Comparison of ENCODE assay signal across 25 mouse cellular contexts in the genomic region with DNA sequence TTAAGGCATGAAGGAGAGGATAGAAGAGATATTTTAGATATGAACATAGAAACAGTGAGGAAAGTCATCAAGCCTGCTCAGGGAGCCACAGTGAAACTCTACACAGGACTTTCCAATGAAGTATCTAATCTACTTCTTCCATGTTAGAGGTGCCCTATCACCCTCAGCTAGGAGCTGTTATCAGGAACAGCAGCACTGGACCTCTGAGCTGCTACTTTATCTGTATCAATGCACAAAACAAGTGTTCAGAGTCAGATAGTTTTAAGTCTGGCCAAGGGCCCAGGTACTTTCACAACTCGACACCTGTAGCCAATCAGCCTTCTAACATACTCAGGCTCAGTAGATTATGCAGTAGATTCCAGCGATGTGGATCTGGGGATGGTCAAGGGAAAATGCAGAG.
"Had no signal": no experiment of that assay in that cellular context is flagged by ENCODE, and none has a peak within 500 bp of the region (broad histone marks: within the 10 kb centered on the region; RNA-seq: fewer than 3 reads in every experiment).

No protein-coding gene starts in this region.

- H3K36me3 ChIP-seq: heart, embryonic 10.5 days; hindbrain, embryonic 13.5 days; hindbrain, embryonic 15.5 days; kidney, embryonic 15.5 days; limb, embryonic 13.5 days; limb, embryonic 15.5 days; liver, embryonic 13.5 days; liver, embryonic 15.5 days had no signal

- H3K27ac ChIP-seq: heart, adult 2 months; heart, embryonic 10.5 days; hindbrain, embryonic 13.5 days; hindbrain, embryonic 15.5 days; hindbrain, postnatal 0 days; kidney, embryonic 15.5 days; kidney, postnatal 0 days; limb, embryonic 13.5 days; limb, embryonic 15.5 days; liver, embryonic 13.5 days; liver, embryonic 15.5 days had no signal

- H3K27me3 ChIP-seq: hindbrain, embryonic 13.5 days; hindbrain, embryonic 15.5 days; kidney, embryonic 15.5 days; limb, embryonic 13.5 days; limb, embryonic 15.5 days; liver, embryonic 13.5 days; liver, embryonic 15.5 days had no signal

- H3K9ac ChIP-seq: hindbrain, embryonic 13.5 days; hindbrain, embryonic 15.5 days; kidney, embryonic 15.5 days; limb, embryonic 13.5 days; limb, embryonic 15.5 days; liver, embryonic 13.5 days; liver, embryonic 15.5 days had no signal

- H3K4me1 ChIP-seq: heart, embryonic 10.5 days; hindbrain, embryonic 13.5 days; hindbrain, embryonic 15.5 days; kidney, embryonic 15.5 days; limb, embryonic 13.5 days; limb, embryonic 15.5 days; liver, embryonic 13.5 days; liver, embryonic 15.5 days had no signal

- H3K4me2 ChIP-seq: hindbrain, embryonic 13.5 days; hindbrain, embryonic 15.5 days; kidney, embryonic 15.5 days; limb, embryonic 13.5 days; limb, embryonic 15.5 days; liver, embryonic 13.5 days; liver, embryonic 15.5 days had no signal

- H3K4me3 ChIP-seq: heart, adult 2 months; heart, embryonic 10.5 days; hindbrain, embryonic 13.5 days; hindbrain, embryonic 15.5 days; kidney, embryonic 15.5 days; limb, embryonic 13.5 days; limb, embryonic 15.5 days; liver, embryonic 13.5 days; liver, embryonic 15.5 days had no signal

- DNase-seq: gastrocnemius, postnatal 14 days; gastrocnemius, postnatal 36 days; heart, adult 11 months; heart, adult 2 months; heart, postnatal 10 days; heart, postnatal 36 days; kidney, adult 11 months; kidney, adult 2 months; kidney, adult 9 months; kidney, postnatal 14 days; kidney, postnatal 36 days; layer of hippocampus, adult 9-11 months; layer of hippocampus, postnatal 36 days; left cerebral cortex, postnatal 4 days; liver, embryonic 13.5 days had no signal

- ATAC-seq: hindbrain, postnatal 0 days; intestine, embryonic 16.5 days had no signal

- H3K9me3 ChIP-seq: heart, embryonic 10.5 days; hindbrain, embryonic 13.5 days; hindbrain, embryonic 15.5 days; kidney, embryonic 15.5 days; limb, embryonic 13.5 days; limb, embryonic 15.5 days; liver, embryonic 13.5 days; liver, embryonic 15.5 days had no signal
